Mouse (Mus musculus) layer of hippocampus, adult 18-20 months (tissue): Measurements from ENCODE around the gene Krtap1-5. TPM values are rescaled to one million over a fixed set of nuclear protein-coding genes. Genes with fewer than 3 reads are reported as not detected.
"Not testable (repeated sequence)": the region's sequence is repeated elsewhere in the genome, so short reads cannot be mapped to it uniquely, and the experiment has no call there.

Experiments
- DNase-seq, 2 experiments: peaks; one replicate each; pipeline ENCODE4 v3.0.0; 2022; ENCODE audit warnings: low spot score in 2 of 2
- long read RNA-seq: library from polyadenylated mRNA; stranded (forward); transcript quantifications from one replicate; pipeline ENCODE4 v2.0.0, GENCODE M21; 2021
- total RNA-seq, 2 experiments: library from RNA; stranded (reverse); gene quantifications; 2 replicates each; pipeline ENCODE4 v1.2.3; 2021

Gene Krtap1-5
- not detected for total RNA-seq
- long read RNA-seq: 0 reads

DNA sequence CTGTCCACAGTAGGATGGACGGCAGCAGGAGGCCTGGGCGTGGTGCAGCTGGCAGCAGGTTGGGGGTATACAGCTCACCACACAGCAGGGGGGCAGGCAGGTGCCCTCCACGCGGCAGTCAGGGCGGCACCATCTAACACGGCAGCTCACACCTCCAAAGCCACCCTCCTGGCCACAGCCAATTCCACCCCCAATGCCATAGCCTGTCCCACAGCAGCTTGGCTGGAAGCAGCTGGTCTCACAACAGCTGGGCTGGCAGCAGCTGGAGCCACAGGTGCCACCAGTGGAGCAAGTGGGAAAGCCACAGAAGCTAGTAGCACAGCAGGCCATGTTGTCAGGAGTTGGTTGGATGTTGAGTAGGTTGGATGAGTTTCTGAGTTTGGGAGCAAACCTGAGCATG lies at the start of gene Krtap1-5:
Gene Krtap1-5, minus strand, starts transcription at position 381 of the 400 bp plus-strand sequence.
- no peak for DNase-seq

DNA sequence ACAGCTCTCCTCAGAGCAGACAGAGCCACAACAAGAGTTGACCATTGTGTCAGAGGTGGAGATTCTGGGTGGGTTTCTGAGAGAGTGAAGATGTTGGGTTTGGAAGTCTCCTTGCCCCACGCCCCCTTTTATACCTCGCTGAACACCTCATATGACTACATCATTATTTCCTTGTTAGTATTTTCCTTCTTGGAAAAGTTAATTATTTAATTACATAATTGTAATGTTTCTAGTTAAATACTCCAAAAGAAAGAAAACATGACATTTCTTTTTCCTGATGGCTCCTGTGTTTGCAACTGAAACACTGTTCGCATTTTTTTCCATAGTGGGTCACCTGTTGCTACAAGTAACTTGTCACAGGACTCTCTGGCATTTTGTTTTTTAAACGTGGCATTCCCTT lies 47.3 kb upstream of the Krtap1-5 start, which contains the start of gene Krtap4-1:
Gene Krtap4-1, minus strand, starts transcription at position 101 of the 400 bp plus-strand sequence.
- no peak for DNase-seq

DNA sequence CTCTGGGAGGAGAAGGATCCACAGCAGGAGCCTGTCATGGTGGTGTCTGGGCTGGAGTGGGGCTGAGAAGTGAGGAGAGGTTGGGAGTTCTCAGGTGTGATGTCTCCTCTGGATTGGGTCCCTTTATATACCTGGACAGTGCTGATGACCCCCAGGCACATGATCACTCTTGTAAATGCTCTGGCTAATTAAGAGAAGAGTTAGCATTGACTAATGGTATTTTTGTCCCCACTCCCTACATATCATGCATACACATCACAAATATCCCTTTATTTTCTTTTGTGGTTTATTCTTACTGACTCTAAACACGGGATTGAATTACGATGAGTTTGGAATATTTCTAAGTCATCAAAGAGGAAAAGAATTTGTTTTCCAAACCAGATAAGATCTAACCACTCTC lies 39.5 kb upstream of the Krtap1-5 start, which contains the start of gene Gm11562:
Gene Gm11562, minus strand, starts transcription at position 101 of the 400 bp plus-strand sequence.
- no peak for DNase-seq

DNA sequence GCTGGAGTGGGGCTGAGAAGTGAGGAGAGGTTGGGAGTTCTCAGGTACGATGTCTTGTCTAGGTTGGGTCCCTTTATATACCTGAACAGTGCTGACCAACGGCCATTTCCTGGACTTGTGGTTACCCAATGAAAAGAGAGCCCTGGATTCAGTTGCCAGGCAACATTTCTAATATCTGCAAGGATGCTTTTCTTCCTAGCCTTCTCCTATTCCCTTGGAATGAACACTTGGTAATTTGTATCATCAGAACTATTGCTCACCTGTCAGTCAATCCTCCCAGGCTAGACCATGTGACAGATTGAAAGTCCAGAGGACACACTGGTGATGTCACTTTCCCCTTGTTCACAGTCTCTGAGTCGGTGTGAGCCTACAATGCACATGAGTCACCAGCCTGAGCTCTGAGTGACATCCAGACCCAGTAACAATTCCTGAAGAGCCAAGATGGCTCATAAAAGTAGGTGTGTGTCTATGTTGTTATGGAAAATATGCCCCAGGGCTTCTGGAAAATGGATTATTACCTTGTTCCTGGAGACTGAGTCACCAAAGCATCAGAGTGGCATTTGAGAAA lies 34.1 kb upstream of the Krtap1-5 start, which contains the start of gene Krtap2-4:
Gene Krtap2-4, minus strand, starts transcription at position 51 of the 568 bp plus-strand sequence.
- no peak for DNase-seq

DNA sequence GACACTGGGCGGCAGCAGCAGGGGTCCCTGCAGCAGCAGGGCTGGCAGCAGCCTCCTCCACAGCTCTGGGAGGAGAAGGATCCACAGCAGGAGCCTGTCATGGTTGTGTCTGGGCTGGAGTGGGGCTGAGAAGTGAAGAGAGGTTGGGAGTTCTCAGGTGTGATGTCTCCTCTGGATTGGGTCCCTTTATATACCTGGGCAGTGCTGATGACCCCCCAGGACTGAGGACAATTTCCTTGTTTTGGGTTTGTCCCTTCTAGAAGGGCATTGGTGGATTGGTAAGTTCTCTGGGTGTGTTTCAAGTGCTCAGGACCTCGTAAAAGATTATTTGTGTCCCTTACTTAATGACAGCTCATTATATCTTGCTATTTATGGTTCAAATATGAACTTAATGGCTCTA lies 29.3 kb upstream of the Krtap1-5 start, which contains the start of gene Gm11937:
Gene Gm11937, minus strand, starts transcription at position 101 of the 400 bp plus-strand sequence.
- DNase-seq: not testable (repeated sequence)

DNA sequence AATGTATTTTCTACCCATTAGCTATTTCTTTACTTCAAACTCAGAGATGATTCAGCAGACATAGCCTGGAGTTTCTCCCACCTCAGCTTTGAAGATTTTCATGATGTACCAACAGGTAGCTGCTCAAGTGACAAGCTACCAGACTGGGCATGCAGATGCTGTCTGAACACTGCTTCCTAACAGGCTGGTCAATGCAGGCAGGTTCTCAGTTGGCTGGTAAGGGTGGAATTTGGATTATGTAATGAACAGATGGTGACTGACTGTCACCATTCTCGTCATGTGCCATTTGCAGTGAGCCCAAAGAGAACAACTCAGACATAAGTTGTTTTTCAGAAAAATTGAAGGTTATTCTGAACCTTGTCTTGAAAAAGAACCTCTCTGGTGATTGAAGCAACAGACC lies 28.3 kb upstream of the Krtap1-5 start:
- peak; percentile 42 to 62 for DNase-seq

DNA sequence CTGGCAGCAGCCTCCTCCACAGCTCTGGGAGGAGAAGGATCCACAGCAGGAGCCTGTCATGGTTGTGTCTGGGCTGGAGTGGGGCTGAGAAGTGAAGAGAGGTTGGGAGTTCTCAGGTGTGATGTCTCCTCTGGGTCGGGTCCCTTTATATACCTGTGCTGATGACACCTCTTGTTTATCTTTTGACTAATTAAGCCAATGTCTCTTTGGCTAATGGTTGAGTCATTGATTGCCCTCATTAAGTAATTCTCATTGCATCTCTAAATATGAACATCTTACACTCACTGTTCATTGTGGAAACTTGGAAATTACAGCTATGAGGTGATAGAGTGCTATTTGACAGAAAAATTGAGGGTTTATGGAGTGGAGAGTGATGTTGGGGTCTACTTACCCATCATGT lies 22.4 kb upstream of the Krtap1-5 start, which contains the start of gene Gm11938:
Gene Gm11938, minus strand, starts transcription at position 101 of the 400 bp plus-strand sequence.
- not testable (repeated sequence) for DNase-seq

DNA sequence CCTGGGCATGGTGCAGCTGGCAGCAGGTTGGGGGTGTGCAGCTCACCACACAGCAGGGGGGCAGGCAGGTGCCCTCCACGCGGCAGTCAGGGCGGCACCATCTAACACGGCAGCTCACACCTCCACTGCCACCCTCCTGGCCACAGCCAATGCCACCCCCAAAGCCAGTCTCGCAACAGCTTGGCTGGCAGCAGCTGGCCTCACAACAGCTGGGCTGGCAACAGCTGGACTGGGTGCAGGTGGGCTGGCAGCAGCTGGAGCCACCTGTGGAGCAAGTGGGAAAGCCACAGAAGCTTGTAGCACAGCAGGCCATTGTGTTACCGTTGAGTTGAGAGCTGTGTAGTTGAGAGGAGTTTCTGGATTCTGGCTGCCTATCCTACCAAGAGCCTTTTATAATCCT lies 16.9 kb upstream of the Krtap1-5 start, which contains the start of gene Krtap9-3:
Gene Krtap9-3, minus strand, starts transcription at position 364 of the 400 bp plus-strand sequence.
- DNase-seq: not testable (repeated sequence)

DNA sequence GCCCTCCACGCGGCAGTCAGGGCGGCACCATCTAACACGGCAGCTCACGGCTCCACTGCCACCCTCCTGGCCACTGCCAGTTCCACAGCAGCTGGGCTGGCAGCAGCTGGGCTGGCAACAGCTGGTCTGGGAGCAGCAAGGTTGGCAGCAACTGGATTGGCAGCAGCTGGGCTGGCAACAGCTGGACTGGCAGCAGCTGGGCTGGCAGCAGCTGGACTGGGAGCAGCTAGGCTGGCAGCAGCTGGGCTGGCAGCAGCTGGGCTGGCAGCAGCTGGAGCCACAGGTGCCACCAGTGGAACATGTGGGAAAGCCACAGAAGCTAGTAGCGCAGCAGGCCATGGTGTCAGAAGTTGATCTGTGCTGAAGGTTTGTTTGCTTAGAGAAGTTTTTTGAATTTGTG lies 10.2 kb upstream of the Krtap1-5 start, which contains the start of gene Krtap1-3:
Gene Krtap1-3, minus strand, starts transcription at position 359 of the 400 bp plus-strand sequence.
- DNase-seq: no peak

DNA sequence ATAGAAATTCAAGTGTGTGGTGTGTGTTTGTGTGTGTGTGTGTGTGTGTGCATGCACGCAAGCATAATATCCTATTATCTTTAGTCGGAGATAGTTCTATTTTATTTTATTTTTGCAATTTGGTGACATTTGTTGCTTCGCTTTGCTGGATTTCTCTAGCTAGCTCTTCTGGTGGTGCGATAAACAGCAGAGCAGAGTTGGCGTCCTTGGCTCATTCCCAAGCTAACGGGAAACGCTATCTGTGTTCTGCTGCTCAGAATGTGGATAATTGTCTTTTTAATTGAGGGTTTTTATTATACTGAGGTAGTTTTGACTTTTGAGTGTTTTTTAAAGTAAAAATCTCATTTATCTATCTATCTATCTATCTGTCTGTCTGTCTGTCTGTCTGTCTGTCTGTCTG lies 4.3 kb upstream of the Krtap1-5 start:
- DNase-seq: peak; percentile 46 to 83

DNA sequence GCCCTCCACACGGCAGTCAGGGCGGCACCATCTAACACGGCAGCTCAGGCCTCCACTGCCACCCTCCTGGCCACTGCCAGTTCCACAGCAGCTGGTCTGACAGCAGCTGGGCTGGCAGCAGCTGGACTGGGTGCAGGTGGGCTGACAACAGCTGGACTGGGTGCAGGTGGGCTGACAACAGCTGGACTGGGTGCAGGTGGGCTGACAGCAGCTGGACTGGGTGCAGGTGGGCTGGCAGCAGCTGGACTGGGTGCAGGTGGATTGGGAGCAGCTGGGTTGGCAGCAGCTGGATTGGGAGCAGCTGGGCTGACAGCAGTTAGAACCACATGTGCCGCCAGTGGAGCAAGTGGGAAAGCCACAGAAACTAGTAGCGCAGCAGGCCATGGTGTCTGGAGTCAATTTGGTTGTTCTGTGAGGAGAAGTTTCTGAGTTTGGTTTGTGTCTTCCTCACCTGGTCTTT lies 2.5 kb upstream of the Krtap1-5 start, which contains the start of gene Krtap1-4:
Gene Krtap1-4, minus strand, starts transcription at position 410 of the 460 bp plus-strand sequence.
- DNase-seq: no peak

DNA sequence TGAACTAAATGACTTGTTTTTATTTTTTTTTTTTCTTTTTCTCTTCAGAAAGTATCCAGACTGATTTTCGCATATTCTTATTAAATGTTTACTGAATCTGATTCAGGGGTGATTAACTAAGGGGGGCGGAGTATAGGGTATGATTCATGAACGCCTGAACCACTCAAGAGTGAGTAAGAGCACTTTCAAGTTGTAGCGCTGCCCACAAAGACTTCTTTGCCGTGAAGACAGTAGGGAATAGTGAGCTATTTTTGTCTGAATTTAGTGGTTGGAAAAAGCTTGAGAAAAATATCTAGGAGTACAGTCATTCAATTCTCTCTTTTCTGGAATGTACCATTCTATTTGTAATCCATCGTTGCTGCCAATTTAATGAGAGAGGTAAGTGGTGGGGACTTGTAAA lies 748 bp upstream of the Krtap1-5 start:
- no peak for DNase-seq

DNA sequence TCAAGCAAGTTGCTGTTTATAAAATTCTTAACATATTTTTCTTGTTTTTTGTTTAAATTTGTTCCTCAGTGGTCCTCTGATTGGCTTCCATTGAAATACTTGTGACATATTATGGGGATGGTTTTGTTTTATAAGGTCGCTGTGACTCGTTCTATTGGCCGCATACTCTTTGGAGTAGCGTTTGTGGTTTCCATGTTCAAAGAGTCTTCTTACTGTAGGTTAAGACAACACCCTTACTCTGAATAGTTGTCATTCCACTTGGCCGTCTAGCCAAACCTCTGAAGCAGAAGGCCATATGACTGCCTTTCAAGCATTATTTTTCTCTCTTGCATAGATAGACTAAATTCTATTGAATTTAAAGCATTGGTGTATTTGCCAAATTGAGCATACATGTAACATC lies 235 bp upstream of the Krtap1-5 start:
- no peak for DNase-seq

DNA sequence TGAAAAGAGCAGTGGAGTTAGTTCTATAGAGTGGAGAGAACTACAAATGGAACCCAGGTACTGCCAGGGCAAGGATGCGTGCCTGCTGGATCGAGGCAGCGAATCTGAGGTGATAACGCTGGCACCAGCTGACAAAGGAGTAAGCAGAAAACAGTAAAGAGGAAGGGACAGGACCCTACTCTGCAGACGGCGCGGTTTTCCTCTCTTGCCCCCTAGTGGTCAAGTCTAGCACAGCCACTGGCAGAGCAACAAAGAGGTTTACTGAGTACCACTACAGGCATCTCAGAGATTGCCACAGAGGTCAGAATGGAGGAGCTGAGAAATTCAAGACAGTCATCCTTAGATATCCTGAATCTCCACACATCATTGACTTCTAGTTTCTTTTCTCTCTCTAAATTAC lies 6.7 kb downstream of the Krtap1-5 start:
- DNase-seq: peak; percentile 38 to 83

DNA sequence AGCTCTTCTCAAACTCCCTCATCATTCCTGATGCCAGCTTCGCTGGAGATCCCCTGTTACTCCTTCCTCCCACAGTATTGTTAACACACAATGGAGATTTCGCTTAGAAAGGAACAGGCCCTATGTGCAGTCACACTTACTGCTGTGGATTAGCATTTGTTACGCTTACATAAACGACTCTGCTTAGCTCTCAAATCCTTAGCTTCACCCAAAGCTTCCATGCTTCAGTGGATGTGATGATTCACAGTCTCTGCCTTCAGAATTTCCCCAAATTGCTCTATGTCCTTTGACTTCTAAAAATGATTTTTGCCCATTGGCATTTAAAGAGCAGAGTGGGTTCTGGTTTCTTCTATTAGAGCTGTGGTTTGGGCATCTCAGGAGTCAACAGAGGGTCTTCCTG lies 7.7 kb downstream of the Krtap1-5 start:
- DNase-seq: peak in 1 of 2 experiments; percentile 4

DNA sequence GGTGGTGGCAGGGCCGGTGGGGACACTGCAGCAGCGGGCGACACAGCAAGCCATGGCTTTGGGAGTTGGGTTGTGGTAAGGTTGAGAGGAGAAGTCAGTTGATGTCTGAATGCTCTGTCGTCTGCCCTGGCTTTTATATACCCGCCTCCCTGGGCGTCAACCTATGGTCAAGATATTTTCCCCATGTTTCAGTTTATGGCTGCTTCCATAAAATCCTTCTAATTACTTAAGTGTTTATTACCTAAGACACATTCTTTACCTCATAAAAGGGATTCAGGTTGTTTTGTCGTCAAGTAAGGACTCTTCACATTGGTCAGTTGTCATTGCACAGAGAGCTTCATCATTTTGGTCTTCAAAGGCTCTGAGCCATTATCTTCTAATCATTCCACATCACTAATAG lies 14.3 kb downstream of the Krtap1-5 start, which contains the start of gene Krtap3-1:
Gene Krtap3-1, minus strand, starts transcription at position 101 of the 400 bp plus-strand sequence.
- DNase-seq: no peak

DNA sequence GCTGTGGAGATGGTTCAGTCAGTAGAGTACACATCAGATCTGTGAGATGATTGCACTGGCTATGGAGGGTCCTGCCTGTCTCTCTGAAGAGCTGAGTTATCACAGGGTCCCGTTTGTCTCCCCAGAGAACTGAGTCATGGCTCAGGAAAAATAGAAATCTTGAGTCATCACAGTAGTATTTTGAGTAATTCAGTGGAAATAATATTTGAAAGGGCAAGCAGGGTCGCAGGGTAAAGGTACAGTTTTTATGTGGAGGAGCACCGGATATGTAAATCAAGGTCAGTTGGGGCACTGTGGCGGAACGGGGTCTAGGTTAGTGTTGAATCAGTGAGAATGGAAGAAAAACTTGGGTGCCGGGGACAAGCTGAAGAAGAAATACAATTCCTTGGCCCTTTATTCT lies 18.2 kb downstream of the Krtap1-5 start:
- no peak for DNase-seq

DNA sequence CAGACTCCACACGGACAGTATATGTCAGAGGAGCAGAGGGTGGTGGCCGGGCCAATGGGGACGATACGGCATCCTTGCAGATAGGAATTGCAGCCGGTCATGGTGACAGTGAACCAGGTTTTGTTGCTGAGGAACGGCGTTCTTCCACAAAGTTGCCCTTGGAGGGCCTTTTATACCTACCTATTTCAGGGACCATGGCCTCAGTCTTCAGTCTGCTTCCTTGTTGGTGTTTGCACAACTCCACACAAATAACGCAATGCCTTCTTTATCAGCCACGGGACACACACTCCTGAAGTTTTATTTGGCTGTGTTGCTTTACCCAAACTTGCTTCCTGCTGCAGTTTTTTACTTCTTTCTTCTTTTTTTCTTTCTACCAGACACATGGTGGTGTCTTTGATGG lies 21.4 kb downstream of the Krtap1-5 start, which contains the start of gene Gm11939:
Gene Gm11939, minus strand, starts transcription at position 101 of the 400 bp plus-strand sequence.
- DNase-seq: no peak

DNA sequence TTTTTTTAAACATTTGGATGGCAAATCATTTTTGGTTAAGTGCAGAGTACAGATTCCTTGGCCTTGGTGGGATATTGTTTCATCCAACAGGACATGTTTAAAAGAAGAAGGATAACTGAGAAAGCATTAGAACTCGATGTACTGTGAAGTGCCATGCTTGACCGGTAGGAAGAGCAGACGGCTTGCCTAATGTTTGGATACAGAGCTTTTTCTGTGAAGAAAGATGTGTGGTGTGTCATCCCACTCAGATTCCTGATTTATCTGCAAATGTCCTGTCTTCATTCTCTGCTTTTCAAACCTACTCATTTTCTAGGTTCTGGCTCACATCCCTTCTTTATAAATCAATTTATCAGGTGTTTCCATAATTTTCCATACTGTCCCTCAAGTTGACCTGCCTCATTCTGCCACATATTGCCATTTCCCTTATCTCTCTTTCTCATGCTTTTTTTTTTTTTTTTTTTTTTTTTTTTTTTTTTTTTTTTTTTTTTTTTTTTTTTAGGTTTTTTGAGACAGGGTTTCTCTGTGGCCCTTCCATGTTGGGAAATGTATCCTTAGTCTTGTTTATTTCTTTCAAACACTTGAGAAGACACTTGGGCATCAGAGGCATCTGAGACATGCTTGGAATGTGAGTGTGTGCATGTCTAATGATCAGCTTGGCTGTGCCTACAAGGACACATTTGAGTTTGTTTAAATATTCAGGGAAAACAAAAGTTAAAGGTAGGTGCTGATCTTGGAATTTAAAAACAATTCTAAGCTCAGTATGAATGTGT lies 22.7 kb downstream of the Krtap1-5 start:
- peak in 1 of 2 experiments; percentile 10 for DNase-seq

DNA sequence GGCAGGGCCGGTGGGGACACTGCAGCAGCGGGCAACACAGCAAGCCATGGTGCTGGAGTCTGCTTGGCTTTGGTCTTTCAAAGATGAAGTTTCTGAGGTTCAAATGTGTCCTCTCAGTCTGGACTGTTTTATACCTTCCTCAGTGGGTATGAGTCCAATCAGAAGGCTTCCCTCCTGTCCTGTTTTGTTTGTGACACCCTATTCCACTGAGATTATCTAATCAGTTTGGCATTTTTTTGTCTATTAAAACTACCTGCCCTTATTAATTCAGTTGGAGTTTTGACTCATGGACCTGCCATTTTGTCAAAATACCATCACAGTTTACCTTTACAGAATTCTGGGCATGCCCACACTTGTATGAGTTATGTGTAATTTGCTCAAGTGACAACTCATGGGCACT lies 24.1 kb downstream of the Krtap1-5 start, which contains the start of gene Krtap3-2:
Gene Krtap3-2, minus strand, starts transcription at position 101 of the 400 bp plus-strand sequence.
- no peak for DNase-seq

DNA sequence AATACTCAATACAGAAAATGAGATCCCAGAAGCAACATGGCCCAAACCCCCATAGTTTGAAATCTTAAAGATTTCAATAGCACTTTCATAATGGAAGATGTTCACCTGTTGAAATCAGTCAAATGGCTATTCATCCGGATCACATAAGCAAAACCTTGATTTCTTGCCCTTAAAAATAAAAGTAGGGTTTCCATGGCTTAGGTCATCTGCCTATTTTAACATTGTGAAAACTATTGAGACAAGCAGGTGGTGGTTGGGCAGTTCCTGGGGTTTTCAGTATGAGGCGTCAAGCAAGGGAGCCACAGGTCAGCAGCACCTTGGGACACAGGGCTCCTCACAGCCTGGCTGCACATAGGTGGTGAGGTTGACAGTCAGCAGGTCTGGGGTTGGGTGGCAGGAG lies 24.6 kb downstream of the Krtap1-5 start:
- DNase-seq: no peak
